In genomic region chr1:53635641-53636040, GRCm38 (mm10) we compare ENCODE assay signal across 3 mouse cellular contexts.
A peak's percentile ranks its signal among the peaks of the same experiment; 100 is the strongest.
DNase-seq lines count a peak whose midpoint lies in the region.

No protein-coding gene starts in this region.

- DNase-seq in ES-CJ7 (ENCODE audit: low read depth, low spot score) (peak; percentile 75), R1 (ENCODE audit: low read depth, low spot score) (peak; percentile 60), ZHBTc4 (ENCODE audit: low read depth, low spot score) (peak; percentile 56)
